Mouse (Mus musculus) thymus, adult 2 months (tissue): ENCODE data around the gene Stk33. TPM values are rescaled to one million over a fixed set of nuclear protein-coding genes. Genes with fewer than 3 reads are reported as not detected.
A peak's percentile ranks its signal among the peaks of the same experiment; 100 is the strongest.

Experiments used
- DNase-seq: peaks from one replicate; pipeline ENCODE4 v3.0.0; 2021
- H3K27ac ChIP-seq: fragments of 200-500 bp; 2 replicates; pipeline ENCODE4 v1.5.1; 2012; ENCODE audit warnings: low read length, control low read depth; ENCODE audit not compliant: control insufficient read depth, insufficient read depth
- H3K27me3 ChIP-seq: fragments of 200-500 bp; 2 replicates; pipeline ENCODE4 v1.6.1; 2012; ENCODE audit warnings: mild to moderate bottlenecking, low read length, moderate library complexity, mixed read lengths; ENCODE audit not compliant: control insufficient read depth, insufficient read depth
- H3K36me3 ChIP-seq: fragments of 200-500 bp; 2 replicates; pipeline ENCODE4 v1.6.1; 2012; ENCODE audit warnings: mild to moderate bottlenecking, low read length, moderate library complexity; ENCODE audit not compliant: control insufficient read depth, insufficient read depth
- H3K4me1 ChIP-seq: fragments of 200-500 bp; replicated peaks from 2 replicates; pipeline ENCODE4 v1.6.1; 2012; ENCODE audit warnings: low read length; ENCODE audit not compliant: control insufficient read depth, insufficient read depth
- H3K4me3 ChIP-seq: fragments of 200-500 bp; 2 replicates; pipeline ENCODE4 v1.5.1; 2012; ENCODE audit warnings: mild to moderate bottlenecking, low read length, control low read depth, moderate library complexity; ENCODE audit not compliant: control insufficient read depth, insufficient read depth
- CTCF ChIP-seq: fragments of 200-500 bp; IDR thresholded peaks from 2 replicates; pipeline ENCODE4 v1.5.1; 2012; ENCODE audit warnings: mild to moderate bottlenecking, control low read depth, low read length, moderate library complexity, borderline replicate concordance; ENCODE audit not compliant: control insufficient read depth, poor library complexity, insufficient read depth; ENCODE audit errors: extremely low read depth
- POLR2A ChIP-seq: fragments of 200-500 bp; IDR thresholded peaks from 2 replicates; pipeline ENCODE4 v1.6.1; 2012; ENCODE audit warnings: mild to moderate bottlenecking, low read length, control low read depth, moderate library complexity; ENCODE audit not compliant: control insufficient read depth, poor library complexity, insufficient read depth; ENCODE audit errors: extremely low read depth
- WGBS: fragments of 180-500 bp; shearing (Covaris S2); methylation state at CpG from one replicate; pipeline ENCODE4 v1.1.7; 2018; 5-methylcytosine and 5-hydroxymethylcytosine counted together
- polyA plus RNA-seq: library from polyadenylated mRNA; depleted of rRNA; stranded (reverse); fragments of >200 nt; gene quantifications from 2 replicates; pipeline ENCODE4 v1.2.3, GENCODE M21; 2012; rRNA removed

The Stk33 gene
- polyA plus RNA-seq: 0.43 and 0.73 TPM in 2 replicates

DNA sequence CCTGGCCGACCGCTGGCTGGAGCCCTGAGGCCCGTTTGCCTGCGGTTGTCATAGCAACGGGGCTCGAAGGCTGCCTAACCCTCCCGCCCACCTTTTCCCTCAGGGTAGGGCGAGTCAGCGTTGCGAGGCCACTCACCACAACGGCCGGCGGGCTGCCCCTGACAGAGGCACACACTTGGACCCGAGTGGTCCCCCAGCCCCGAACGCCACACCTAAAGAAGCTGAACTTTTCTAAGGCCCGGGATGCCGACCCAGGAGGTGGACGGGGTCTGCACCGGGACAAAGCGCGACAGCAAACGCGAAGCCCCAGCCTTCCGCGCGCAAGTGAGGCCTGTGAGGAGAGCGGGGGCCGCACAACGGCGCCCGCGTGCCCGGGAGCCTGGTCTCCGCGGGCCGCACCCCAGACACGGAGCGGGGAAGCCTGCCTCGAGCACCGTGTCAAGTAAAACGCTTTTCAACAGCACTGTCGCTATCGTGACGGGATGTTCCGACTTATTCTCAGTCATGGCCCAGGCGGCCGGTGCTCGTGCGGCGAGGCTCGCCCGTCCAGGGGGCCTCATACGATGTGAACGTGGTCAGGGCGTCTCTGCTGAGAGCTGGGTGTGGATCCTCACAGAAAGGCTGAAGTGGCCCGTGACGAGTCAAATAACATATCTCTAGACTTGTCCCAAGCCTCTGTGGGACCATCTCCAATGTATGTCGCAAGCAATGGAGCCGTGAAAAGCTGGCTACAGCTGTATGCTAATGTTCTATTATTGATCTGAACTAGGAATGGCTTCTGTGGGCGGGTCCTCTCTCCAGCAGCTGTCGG lies at the start of gene Stk33:
Gene Stk33, minus strand, starts transcription at position 301 of the 811 bp plus-strand sequence.
- DNase-seq: no peak
- no peak for TF ChIP-seq CTCF
- no peak for TF ChIP-seq POLR2A
- no peak within 1 kb of the TSS for H3K27ac ChIP-seq
- H3K4me1 ChIP-seq: no peaks in the 10 kb centered on the region
- WGBS: 5% methylated on average over 62 of the region's 62 CpGs
- H3K36me3 ChIP-seq: no peaks in the 10 kb centered on the region
- H3K27me3 ChIP-seq: peaks cover 13% of the 10 kb centered on the region
- H3K4me3 ChIP-seq: 0 out of 2 replicates have a peak within 1 kb of the TSS, but pooled peaks have one; percentile 12

DNA sequence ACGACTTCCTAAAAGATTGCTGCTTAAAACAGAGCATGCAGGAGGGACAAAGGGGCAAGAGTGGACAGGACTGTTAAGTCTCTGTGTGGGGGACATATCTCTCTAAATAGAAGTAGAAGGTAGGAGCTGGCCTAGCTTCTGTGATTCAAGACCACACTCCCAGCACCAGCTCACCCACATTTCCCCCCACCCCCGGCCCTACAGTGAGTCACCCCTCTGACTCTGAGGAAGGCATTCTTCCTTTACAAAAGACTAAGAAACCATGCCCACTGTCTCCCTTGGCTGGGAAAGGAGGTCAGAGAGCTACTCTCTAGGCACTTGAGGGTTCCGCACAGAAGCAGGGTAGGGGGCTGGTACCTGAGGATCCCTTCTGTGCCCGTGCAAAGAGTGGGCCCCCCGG lies 45.3 kb upstream of the Stk33 start:
- no peaks in the 10 kb centered on the region for H3K27me3 ChIP-seq

DNA sequence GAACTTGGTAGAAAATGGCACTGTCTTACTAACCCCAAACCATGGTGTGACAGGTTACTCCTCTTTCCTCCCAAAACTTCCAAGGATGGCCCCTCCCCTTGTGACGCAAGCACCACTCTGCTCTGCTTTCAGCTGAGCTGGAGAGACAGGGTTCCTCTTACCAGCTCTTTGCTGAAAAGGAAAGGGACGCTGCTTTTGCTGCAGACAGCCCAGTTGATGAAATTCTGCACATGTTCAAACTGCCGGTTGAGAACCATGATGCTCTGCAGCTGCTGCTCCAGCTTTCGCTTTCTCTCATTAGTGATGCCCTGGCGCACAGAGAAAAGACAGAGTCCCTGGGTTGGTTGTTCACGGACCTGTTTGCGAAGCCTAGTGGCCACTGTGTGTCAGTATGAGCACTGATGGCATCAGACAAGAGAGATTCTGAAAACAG lies 41.9 kb upstream of the Stk33 start:
- DNase-seq: no peak
- Histone ChIP-seq H3K4me1 (no peaks in the 10 kb centered on the region), H3K27ac (no peak overlapping the region), H3K36me3 (no peaks in the 10 kb centered on the region), H3K4me3 (no peak overlapping the region), H3K27me3 (no peaks in the 10 kb centered on the region)
- TF ChIP-seq CTCF: no peak
- WGBS: 51% methylated on average over 7 of the region's 7 CpGs

More for the DNA sequence above, 45.3 kb upstream of the Stk33 start:
- Histone ChIP-seq H3K27ac (no peak overlapping the region), H3K36me3 (no peaks in the 10 kb centered on the region), H3K4me3 (no peak overlapping the region), H3K4me1 (no peaks in the 10 kb centered on the region)
- 83% methylated on average over 5 of the region's 5 CpGs for WGBS
- no peak for DNase-seq
- TF ChIP-seq POLR2A: no peak
- TF ChIP-seq CTCF: no peak

DNA sequence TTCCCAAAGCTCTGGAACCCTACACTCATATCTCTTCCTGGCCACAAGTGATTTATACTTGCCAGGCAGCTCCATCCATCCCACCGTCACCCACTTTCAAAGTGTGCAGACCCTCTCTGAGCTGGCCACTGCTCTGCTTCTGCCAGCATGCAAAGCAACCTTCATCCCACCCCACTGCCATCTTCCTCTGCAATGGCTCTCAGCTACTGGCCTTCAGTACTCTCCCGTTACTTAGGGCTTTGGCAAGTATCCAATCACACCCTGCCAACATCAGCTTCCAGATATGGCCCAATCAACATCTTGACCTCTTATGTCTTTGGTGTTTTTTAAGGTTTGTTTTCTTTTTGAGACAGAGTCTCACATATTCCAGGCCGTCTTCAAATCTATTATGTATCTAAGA lies 39.0 kb upstream of the Stk33 start:
- 97% methylated on average over 3 of the region's 3 CpGs for WGBS
- H3K4me3 ChIP-seq: no peak overlapping the region
- H3K4me1 ChIP-seq: no peaks in the 10 kb centered on the region
- H3K36me3 ChIP-seq: no peaks in the 10 kb centered on the region
- DNase-seq: no peak
- no peak for TF ChIP-seq POLR2A
- H3K27ac ChIP-seq: no peak overlapping the region
- no peaks in the 10 kb centered on the region for H3K27me3 ChIP-seq

DNA sequence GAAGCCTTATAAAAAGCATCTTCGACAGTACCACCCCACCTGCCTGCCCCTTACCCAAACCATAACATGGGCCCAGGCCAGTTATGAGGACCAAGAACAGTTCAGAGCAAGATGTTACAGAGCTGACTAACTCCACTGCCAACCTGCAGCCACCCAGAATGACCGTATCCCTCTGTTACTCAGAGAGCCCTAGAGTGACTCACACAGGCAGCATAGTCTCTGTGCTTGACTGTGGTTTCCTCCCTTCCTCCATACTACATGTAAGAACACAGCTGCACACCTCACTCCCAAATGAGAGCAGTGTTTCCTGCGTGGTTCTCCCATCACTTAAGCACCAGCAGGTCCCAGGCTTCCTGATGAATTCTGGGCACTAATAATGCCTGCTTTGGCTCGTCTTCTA lies 31.8 kb upstream of the Stk33 start:
- no peak for DNase-seq
- H3K27ac ChIP-seq: no peak overlapping the region
- no peaks in the 10 kb centered on the region for H3K27me3 ChIP-seq
- 51% methylated on average over 4 of the region's 4 CpGs for WGBS
- no peak overlapping the region for H3K4me3 ChIP-seq
- H3K36me3 ChIP-seq: no peaks in the 10 kb centered on the region
- no peaks in the 10 kb centered on the region for H3K4me1 ChIP-seq
- TF ChIP-seq CTCF (no peak), POLR2A (no peak)

DNA sequence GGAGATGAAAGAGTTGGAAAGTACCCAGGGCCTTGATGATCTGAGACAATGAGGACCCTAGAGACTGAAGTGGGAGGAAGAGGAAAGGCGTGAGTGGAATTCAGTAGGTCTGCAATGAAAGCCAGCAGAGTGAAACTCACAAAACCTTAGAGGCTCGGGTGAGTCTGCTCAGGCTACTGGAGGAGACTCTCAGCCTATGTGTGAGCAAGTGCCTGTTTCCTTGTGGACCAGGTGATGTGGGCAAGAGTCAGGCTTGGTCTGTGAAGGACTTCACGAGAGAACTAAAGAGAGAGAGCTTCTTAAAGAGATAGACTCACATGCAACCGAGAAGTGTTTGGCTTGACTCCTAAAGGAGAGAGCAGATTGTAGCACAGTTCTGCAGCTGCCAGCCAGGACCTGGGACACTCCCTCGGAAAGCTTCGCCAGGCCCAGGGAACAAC lies 29.4 kb upstream of the Stk33 start:
- Histone ChIP-seq H3K36me3 (no peaks in the 10 kb centered on the region), H3K27ac (no peak overlapping the region), H3K27me3 (no peaks in the 10 kb centered on the region), H3K4me3 (no peak overlapping the region), H3K4me1 (no peaks in the 10 kb centered on the region)
- no peak for DNase-seq
- no peak for TF ChIP-seq POLR2A
- TF ChIP-seq CTCF: no peak
- 78% methylated on average over 6 of the region's 6 CpGs for WGBS

DNA sequence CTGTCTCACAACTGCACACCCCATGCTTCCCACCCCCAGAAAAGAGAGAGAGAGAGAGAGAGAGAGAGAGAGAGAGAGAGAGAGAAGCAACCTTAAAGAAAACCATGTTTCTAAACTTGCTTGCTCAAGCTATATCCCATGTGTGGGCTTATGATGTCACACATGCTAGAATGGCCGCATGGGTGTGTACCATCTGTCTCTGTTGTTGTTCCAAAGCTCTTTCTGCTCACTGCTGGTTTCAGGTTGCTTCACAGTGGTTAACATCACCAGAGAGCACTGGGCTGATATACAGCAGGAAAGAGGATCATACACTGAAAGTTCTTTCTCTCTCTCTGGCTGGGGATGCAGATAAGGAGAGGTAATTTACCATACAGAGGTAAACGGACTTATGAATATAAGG lies 28.7 kb upstream of the Stk33 start:
- DNase-seq: no peak

More for the DNA sequence above, 28.7 kb upstream of the Stk33 start:
- 77% methylated on average over 2 of the region's 2 CpGs for WGBS
- Histone ChIP-seq H3K4me1 (no peaks in the 10 kb centered on the region), H3K4me3 (no peak overlapping the region), H3K36me3 (no peaks in the 10 kb centered on the region), H3K27ac (no peak overlapping the region), H3K27me3 (no peaks in the 10 kb centered on the region)
- TF ChIP-seq CTCF: no peak
- no peak for TF ChIP-seq POLR2A
